Mouse (Mus musculus): ENCODE results near the gene Tmem181a.
"Not testable (repeated sequence)": the region's sequence is repeated elsewhere in the genome, so short reads cannot be mapped to it uniquely, and the experiment has no call there.

DNA sequence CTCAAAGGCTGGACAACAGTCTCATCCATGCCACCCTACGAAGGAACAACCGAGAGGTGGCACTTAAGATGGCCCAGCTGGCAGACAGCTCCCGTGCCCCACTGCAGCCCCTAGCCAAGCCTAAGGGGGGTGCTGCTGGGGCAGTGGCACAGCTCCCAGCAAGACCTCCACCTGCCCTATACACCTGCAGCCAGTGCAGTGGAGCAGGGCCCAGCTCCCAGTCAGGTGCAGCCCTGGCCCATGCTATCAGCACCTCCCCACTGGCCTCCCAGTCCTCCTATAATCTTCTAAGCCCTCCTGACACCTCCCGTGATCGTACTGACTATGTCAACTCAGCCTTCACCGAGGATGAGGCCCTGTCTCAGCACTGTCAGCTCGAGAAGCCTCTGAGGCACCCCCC lies 24.0 kb upstream of the Tmem181a start:
- not testable (repeated sequence) for TF ChIP-seq POLR2A (IDR thresholded peaks at IDR 0.05; ENCODE audit: low read depth, low read length); CTCF (conservative IDR thresholded peaks at IDR 0.05; ENCODE audit: insufficient read depth, insufficient read length, low read depth, low read length)

Measured in kidney, adult 2 months (tissue).